Mouse (Mus musculus) lung, embryonic 14.5 days (tissue): ENCODE measurements around the gene Rsph14. TPM values are rescaled to one million over a fixed set of nuclear protein-coding genes. Genes with fewer than 3 reads are reported as not detected.

ENCODE experiments used
- ATAC-seq: fragments of 200-750 bp; cut with Nextera tagmentation; 2 replicates; pipeline ENCODE4 v1.8.0; 2017; ENCODE audit warnings: mild to moderate bottlenecking, moderate TSS enrichment, moderate library complexity; ENCODE audit not compliant: insufficient read depth
- DNase-seq: peaks from one replicate; pipeline ENCODE4 v3.0.0-alpha.2; 2015
- H3K27ac ChIP-seq: fragments of 300-500 bp; sonication (generic); 2 replicates; pipeline ENCODE4 v1.5.1; 2014; ENCODE audit warnings: low read depth, mild to moderate bottlenecking, moderate library complexity
- H3K27me3 ChIP-seq: fragments of 300-500 bp; sonication (generic); 2 replicates; pipeline ENCODE4 v1.6.1; 2014; ENCODE audit warnings: low read length, control low read depth; ENCODE audit not compliant: insufficient read depth
- H3K36me3 ChIP-seq: fragments of 300-500 bp; sonication (generic); 2 replicates; pipeline ENCODE4 v1.6.1; 2014; ENCODE audit warnings: control low read depth; ENCODE audit not compliant: insufficient read depth
- H3K4me1 ChIP-seq: fragments of 300-500 bp; sonication (generic); 2 replicates; pipeline ENCODE4 v1.6.1; 2014; ENCODE audit warnings: antibody characterized with exemption, control low read depth; ENCODE audit not compliant: insufficient read depth
- H3K4me2 ChIP-seq: fragments of 300-500 bp; sonication (generic); 2 replicates; pipeline ENCODE4 v1.6.1; 2014; ENCODE audit warnings: mild to moderate bottlenecking
- H3K4me3 ChIP-seq: fragments of 300-500 bp; sonication (generic); 2 replicates; pipeline ENCODE4 v1.5.1; 2014; ENCODE audit warnings: low read depth, low read length
- H3K9ac ChIP-seq: fragments of 300-500 bp; sonication (generic); 2 replicates; pipeline ENCODE4 v1.6.1; 2014
- H3K9me3 ChIP-seq: fragments of 300-500 bp; sonication (generic); 2 replicates; pipeline ENCODE4 v1.6.1; 2016; ENCODE audit warnings: low read depth, low read length, control low read depth
- CTCF ChIP-seq: IDR thresholded peaks from 2 replicates; pipeline ENCODE4 v1.5.1; 2016; ENCODE audit warnings: antibody characterized with exemption, low read depth
- WGBS: fragments of 180-500 bp; shearing (Covaris S2); extraction: QIAGEN DNeasy Blood & Tissue Kit; methylation state at CpG from one replicate; pipeline ENCODE4 v1.1.7; 2014; 5-methylcytosine and 5-hydroxymethylcytosine counted together
- polyA plus RNA-seq: library from polyadenylated mRNA; unstranded; fragments of >200 nt; fragmentation: Nextera tagmentation; extraction: Ambion mirVana; gene quantifications from 2 replicates; pipeline ENCODE4 v1.2.1, GENCODE M21; 2014

Gene Rsph14
- polyA plus RNA-seq, 1 experiment from 2014 or later, result not detected

DNA sequence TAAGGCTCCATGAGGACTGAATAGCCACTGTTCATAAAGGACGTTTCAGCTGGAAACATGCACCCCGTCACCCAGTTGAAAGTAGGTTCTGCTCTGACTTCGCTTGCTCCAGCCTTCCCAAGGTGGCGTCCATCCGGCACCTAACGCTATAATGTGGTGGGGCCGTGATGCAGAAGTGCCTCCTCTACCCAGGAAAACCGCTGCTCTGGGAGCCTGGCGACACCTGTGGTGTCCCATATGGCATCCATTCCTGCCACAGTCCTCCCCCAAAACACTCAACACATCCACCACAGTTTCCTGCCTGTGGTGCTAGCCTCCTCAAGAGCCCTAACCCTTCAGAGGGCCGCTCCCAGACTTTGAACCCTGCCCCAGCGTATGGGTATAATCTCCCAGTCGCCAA is 51.2 kb downstream of the Rsph14 start:
- Histone ChIP-seq H3K4me3 (no peak overlapping the region), H3K9ac (no peak overlapping the region), H3K27ac (no peak overlapping the region), H3K27me3 (no peaks in the 10 kb centered on the region), H3K9me3 (no peaks in the 10 kb centered on the region), H3K4me2 (no peak overlapping the region), H3K4me1 (no peaks in the 10 kb centered on the region), H3K36me3 (no peaks in the 10 kb centered on the region)
- 75% methylated on average over 12 of the region's 12 CpGs for WGBS
- ATAC-seq (no peak), DNase-seq (no peak)
- no peak for TF ChIP-seq CTCF

DNA sequence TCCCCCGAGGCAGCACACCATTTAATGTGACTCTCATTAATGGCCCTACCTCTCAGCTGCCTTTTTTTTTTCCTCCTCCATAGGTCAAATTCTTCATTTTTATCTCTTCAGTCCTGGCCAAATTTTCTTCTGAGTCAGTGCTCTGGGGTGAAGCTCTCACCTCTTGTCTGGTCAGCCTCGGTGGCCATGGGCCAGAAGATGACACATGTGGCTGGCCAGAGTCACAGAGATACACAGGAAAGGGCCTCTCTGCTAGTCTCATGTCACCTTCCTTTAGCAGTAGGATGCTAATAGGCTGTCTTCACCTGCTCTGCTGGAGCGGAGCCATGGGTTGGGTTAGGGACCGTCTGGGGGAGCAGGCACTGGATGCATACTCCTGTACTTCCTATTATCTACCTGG is 54.3 kb downstream of the Rsph14 start:
- Histone ChIP-seq H3K9ac (no peak overlapping the region), H3K4me2 (no peak overlapping the region), H3K4me3 (no peak overlapping the region), H3K27me3 (no peaks in the 10 kb centered on the region), H3K27ac (no peak overlapping the region), H3K9me3 (no peaks in the 10 kb centered on the region), H3K4me1 (no peaks in the 10 kb centered on the region), H3K36me3 (no peaks in the 10 kb centered on the region)
- DNase-seq (no peak), ATAC-seq (no peak)
- TF ChIP-seq CTCF, result no peak
- 68% methylated on average over 4 of the region's 4 CpGs for WGBS

DNA sequence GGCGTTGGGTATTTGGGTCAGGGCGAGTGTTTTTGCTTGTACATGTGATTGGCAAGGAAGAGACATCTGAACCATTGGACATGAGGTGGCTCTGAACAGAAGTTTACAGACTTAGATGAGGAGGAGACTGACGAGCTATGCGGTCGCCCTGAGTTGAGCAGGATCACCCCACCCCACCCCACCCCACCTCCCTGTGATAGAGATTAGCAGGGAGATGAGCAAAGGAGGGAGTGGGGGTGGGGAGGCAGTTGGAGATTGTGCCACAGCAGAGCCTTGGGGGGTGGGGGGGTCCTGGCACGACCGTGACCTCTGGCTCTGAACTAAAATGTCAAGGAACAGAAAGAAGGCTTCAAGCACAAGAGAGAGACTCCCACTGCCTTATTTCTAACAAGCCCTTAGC is 56.0 kb downstream of the Rsph14 start:
- no peaks in the 10 kb centered on the region for H3K27me3 ChIP-seq
- no peaks in the 10 kb centered on the region for H3K9me3 ChIP-seq
- no peaks in the 10 kb centered on the region for H3K36me3 ChIP-seq
- no peak for TF ChIP-seq CTCF
- 26% methylated on average over 7 of the region's 7 CpGs for WGBS
- H3K4me1 ChIP-seq, result no peaks in the 10 kb centered on the region
- H3K4me3 ChIP-seq, result no peak overlapping the region
- H3K9ac ChIP-seq, result no peak overlapping the region
- DNase-seq (no peak), ATAC-seq (no peak)
- H3K4me2 ChIP-seq, result no peak overlapping the region
- no peak overlapping the region for H3K27ac ChIP-seq

DNA sequence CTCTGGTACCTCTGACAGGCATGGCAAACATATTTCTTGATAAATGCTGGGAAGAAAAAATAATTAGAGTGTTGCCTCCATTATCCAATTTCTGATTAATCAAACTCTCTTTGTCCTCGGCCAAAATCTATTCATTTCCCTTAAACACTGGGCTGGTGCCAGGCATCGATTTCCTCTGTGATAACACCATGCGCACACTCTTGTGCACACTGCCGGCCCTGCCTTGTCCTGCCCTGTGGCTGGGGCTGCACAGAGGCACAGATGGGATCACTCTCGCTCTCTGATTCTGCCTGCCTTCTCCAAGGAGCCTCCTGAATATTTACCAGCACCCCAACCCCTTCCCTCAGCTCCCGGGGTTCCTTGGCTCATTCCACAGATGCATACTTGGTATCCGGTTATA is 56.8 kb downstream of the Rsph14 start:
- no peak overlapping the region for H3K4me2 ChIP-seq
- DNase-seq (no peak), ATAC-seq (0 out of 2 replicates have a peak, but pooled peaks have one; percentile 52)
- H3K4me1 ChIP-seq, result no peaks in the 10 kb centered on the region
- H3K36me3 ChIP-seq, result no peaks in the 10 kb centered on the region
- no peak overlapping the region for H3K9ac ChIP-seq
- no peak overlapping the region for H3K4me3 ChIP-seq
- no peak for TF ChIP-seq CTCF
- WGBS, result 45% methylated on average over 7 of the region's 7 CpGs
- H3K9me3 ChIP-seq, result no peaks in the 10 kb centered on the region
- no peak overlapping the region for H3K27ac ChIP-seq
- no peaks in the 10 kb centered on the region for H3K27me3 ChIP-seq

DNA sequence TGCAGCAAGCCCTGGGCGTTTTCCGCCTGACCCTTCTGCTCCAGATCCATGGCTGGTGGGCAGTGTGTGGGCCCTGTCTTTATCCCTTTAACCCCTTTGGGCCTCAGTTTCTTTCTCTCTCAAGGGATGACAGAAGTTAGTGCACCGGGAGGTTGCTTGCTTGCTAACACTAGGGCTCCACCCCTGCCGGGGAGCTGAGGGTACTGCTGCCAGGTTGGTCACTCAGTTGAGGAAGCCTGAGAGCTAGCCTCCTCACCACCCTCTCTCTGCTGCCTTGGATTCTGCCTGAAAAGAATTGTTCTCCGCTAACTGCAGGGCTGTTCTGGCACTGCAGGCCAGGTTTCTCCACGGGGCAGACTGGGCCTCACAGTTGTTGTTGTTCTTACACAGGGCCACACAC is 59.4 kb downstream of the Rsph14 start:
- 0 out of 2 replicates have a peak, but pooled peaks cover 2% of the 10 kb centered on the region for H3K27me3 ChIP-seq
- no peak for ATAC-seq
- no peak overlapping the region for H3K27ac ChIP-seq
- no peak for DNase-seq
- no peak overlapping the region for H3K4me2 ChIP-seq
- H3K9ac ChIP-seq, result no peak overlapping the region
- H3K9me3 ChIP-seq, result no peaks in the 10 kb centered on the region
- H3K36me3 ChIP-seq, result no peaks in the 10 kb centered on the region
- WGBS, result 64% methylated on average over 6 of the region's 6 CpGs
- H3K4me1 ChIP-seq, result no peaks in the 10 kb centered on the region
- H3K4me3 ChIP-seq, result no peak overlapping the region
- peak; percentile 28; the same call in 1 of the 2 replicates for TF ChIP-seq CTCF

DNA sequence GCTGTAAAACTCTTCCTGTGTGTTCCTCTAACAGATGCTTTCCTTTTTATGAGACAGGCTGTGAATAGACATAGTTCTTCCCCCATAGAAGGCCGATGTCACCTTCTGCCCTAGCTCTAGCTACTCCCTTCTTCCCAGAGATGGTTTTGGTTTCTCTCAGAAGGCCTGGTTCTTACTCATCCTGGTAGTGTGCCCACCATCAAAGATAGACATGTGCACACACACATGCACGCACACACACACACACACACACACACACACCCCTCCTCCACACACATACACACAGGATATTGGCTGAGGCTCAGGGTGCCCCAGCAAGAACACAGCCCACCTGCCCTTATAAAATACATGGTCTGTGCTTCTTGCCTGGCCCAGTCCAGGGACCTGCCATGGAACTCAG is 63.1 kb downstream of the Rsph14 start:
- H3K4me2 ChIP-seq, result no peak overlapping the region
- H3K27ac ChIP-seq, result no peak overlapping the region
- no peak overlapping the region for H3K9ac ChIP-seq
- H3K27me3 ChIP-seq, result peaks cover 19% of the 10 kb centered on the region; the same call in 1 of the 2 replicates
- no peak overlapping the region for H3K4me3 ChIP-seq
- TF ChIP-seq CTCF, result no peak
- ATAC-seq (no peak), DNase-seq (no peak)
- no peaks in the 10 kb centered on the region for H3K9me3 ChIP-seq
- WGBS, result 87% methylated on average over 2 of the region's 2 CpGs
- no peaks in the 10 kb centered on the region for H3K36me3 ChIP-seq
- H3K4me1 ChIP-seq, result 0 out of 2 replicates have a peak, but pooled peaks cover 3% of the 10 kb centered on the region

DNA sequence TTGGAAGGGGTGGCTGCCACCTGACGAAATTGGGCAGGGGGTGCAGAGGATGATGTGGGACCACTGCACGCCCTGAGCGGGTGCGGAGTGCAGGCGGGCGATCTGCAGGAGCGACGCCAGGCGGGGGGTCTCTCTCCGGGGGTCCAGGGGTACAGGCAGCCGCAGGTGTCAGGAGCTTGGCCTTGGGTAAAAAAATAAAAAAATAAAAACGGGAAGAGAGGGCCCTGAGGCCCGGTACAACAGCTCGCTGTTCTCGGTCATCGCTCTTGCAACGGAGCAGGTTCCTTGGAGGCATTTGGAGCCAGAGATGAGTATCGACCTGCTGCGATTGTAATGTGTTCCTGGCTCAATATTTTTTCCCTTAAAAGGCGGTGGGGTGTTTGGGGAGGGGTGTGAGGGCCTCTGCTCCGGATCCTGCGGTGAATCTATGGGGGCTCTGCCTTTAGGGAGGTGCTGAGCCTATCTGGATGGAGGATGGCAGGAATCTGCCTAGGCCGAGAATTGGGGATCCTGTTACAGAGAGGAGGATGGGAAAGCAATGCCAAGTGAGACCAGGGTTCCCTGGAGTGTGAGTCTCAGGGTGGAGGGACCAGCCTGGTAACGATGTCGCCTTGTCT is 64.6 kb downstream of the Rsph14 start:
- TF ChIP-seq CTCF, result no peak
- Histone ChIP-seq H3K4me1 (0 out of 2 replicates have a peak, but pooled peaks cover 3% of the 10 kb centered on the region), H3K4me3 (peak overlapping the region; percentile 60), H3K27me3 (peaks cover 19% of the 10 kb centered on the region; the same call in 1 of the 2 replicates), H3K36me3 (no peaks in the 10 kb centered on the region), H3K4me2 (peak overlapping the region; percentile 95), H3K9me3 (no peaks in the 10 kb centered on the region), H3K9ac (peak overlapping the region; percentile 48), H3K27ac (no peak overlapping the region)
- ATAC-seq (no peak), DNase-seq (no peak)
- 4% methylated on average over 25 of the region's 25 CpGs for WGBS
